Mouse (Mus musculus): Measurements from ENCODE around the gene Coil. TPM values are rescaled to one million over a fixed set of nuclear protein-coding genes. Genes with fewer than 3 reads are reported as not detected.
A peak's percentile ranks its signal among the peaks of the same experiment; 100 is the strongest.
"Not testable (repeated sequence)": the region's sequence is repeated elsewhere in the genome, so short reads cannot be mapped to it uniquely, and the experiment has no call there.

Gene Coil
- total RNA-seq, 2 experiments from 2014 or later = 6.4 to 6.6 TPM

DNA sequence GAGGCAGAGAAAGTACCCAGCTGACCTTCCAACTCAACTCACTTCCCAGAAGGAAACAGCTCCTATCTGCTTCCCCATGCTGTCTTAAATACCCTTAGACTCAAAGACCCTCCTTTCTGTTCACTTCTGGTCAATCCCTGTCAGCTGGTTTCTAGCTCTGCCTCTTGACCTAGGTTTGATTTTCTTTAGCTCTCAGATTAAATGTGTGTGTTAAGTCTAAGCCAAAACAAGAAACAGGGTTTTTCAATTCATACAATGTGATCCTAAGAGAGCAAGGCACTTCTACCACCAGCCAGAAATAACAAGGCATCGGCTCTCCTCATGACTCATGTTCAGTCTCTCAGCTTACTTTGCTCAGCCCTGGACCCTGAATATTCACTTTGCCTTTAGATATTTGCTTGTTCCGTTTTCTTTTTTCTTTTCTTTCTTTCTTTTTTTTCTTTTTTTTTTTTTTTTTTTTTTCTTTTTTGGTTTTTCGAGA, 3.1 kb upstream of the Coil start, which contains the start of gene Elobl:
TSS of gene Elobl (minus strand) at position 51 of the 481 bp plus-strand sequence.
- no peak for ATAC-seq (ENCODE audit: poor library complexity, severe bottlenecking)

DNA sequence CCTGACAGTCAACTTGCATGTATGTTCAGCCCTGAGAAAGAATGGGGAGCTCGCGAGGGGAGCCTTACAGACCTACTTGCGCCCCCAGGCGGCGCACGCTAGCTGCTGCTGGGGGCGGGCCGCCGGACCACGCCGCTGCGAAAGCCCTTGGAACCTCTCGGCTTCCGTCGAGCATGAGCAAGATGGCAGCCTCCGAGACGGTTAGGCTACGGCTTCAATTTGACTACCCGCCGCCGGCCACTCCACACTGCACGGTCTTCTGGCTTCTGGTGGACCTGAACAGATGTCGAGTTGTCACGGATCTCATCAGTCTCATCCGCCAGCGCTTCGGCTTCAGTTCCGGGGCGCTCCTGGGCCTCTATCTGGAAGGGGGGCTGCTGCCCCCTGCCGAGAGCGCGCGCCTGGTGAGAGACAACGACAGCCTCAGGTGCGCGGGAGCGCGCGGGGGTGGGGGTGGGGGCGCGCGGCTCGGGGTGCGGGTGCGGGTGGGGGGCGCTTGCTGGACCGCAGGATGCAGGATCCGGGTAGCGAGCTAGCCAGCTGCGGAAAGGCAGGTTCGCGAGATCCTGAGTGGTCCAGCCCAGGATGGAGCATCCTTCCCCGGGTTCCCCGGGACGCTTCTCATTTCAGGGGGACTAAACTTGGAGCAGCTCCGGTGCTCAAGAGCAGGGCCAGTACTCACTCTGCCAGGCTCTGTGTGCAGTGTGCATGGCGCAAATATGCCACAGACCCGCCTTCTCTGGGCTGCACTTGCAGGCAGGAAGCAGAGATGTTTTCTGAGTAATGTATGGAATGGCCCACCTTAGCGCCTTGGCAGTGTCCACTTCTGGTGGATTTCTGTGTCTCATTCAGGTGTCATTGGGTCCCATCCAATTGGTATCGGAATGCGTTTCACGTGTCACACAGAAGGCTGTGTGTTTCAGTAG, 4.0 kb downstream of the Coil start:
- peak; percentile 99 for ATAC-seq (ENCODE audit: poor library complexity, severe bottlenecking)

DNA sequence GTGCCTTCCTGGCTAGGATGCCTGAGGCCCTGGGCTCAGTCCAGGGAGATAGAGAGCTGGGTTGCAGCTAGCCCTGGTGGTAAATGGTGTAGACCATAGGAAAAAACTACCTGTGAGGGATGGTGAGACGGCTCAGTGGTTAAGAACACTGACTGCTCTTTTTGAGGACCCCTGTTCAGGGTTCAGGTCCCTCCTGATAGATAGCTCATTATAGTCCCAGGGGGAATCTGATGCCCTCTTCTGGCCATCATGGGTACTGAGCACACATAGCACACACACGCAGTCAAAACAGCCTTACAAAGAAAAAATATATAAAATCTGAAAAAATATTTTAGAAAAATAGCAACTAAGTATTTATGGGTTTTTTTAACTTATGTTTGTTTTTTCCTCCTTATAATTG, 6.3 kb downstream of the Coil start:
- ATAC-seq (ENCODE audit: poor library complexity, severe bottlenecking) = no peak

GRCm38 (mm10) chr11:88977188-88977587, 7.1 kb downstream of the Coil start:
- no peak for ATAC-seq (ENCODE audit: poor library complexity, severe bottlenecking)

DNA sequence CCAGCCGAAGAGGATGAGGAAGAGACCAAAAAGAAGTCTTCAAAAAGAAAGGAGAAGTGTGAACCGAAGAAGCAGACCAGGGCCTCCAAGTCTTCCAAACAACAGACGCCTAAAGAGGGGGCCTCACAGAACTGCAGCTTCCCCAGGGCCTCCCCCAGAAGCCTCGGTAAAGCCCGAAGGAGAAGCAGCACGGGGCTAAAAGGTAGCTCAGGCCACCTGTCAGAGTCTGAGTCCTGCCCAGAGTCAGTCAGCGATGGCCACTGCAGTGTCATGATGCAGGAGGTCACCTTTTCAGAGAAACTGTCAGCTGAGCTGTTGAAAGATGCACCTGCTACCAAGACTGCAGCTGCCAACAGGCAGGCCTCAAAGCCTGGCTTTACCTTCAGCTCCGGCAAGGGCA, 11.3 kb downstream of the Coil start:
- ATAC-seq (ENCODE audit: poor library complexity, severe bottlenecking) = no peak

DNA sequence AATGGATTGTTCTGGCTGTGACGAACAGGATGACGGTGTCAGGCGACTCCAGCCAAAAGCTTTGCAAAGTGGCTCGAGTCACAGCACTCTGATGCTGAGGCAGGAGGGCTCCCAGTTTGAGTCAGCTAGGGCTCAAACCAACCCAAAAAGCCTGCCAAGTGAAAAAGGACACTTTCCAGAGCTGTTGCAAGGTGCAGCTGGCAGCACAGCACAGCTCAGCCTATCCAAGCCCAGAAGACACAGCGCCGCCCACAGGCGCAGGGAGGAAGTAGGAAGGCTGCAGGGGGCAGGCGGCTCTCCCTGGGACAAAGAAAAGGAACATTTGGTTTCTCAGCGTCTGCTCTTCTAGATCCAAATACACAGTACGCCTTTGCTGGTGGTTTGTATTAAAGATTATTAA, 16.6 kb downstream of the Coil start:
- ATAC-seq (ENCODE audit: poor library complexity, severe bottlenecking) = no peak

DNA sequence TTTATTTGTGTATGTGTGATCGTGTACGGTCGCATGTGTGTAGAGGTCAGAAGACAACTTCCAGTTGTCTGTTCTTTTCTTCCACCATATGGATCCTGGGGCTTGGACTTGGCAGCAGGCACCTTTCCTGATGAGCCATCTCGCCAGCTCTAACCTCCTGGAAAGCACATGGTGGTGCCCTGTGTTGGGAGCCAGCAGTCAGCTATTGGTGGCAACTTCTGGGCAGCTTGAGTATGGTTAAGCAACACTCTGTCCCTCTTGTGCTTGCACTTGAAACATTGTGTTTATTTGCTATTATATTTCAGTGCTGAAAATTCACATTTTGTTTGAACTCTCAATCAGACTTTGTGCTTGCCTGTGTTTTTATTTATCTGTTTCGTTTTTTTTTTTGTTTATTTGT, 18.9 kb downstream of the Coil start:
- ATAC-seq (ENCODE audit: poor library complexity, severe bottlenecking) = no peak

DNA sequence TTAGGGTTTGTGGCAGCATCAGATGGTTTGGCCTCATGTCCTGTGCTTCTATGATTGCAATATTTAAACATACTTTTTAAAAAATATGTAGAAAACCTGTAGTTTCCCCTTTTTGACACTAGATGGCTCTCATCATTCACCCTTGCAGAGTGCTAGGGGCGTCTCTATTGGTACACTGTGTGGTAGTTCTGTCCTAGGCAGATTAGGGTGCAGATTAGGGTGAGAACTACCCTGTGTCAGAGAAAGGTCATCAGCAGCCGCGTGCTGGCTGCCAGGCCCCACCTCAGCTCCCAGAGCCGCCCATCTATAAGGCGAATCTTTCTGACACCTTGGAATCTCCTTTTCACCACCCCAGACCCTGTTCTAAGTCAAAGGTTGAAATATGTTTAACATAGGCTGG, 19.5 kb downstream of the Coil start:
- ATAC-seq (ENCODE audit: poor library complexity, severe bottlenecking) = peak; percentile 81

GRCm38 (mm10) chr11:88993186-88993585, 23.1 kb downstream of the Coil start:
- no peak for ATAC-seq (ENCODE audit: poor library complexity, severe bottlenecking)

GRCm38 (mm10) chr11:88993625-88994024, 23.6 kb downstream of the Coil start:
- ATAC-seq (ENCODE audit: poor library complexity, severe bottlenecking) = peak; percentile 94

GRCm38 (mm10) chr11:88994492-88994891, 24.4 kb downstream of the Coil start:
- ATAC-seq (ENCODE audit: poor library complexity, severe bottlenecking) = no peak

DNA sequence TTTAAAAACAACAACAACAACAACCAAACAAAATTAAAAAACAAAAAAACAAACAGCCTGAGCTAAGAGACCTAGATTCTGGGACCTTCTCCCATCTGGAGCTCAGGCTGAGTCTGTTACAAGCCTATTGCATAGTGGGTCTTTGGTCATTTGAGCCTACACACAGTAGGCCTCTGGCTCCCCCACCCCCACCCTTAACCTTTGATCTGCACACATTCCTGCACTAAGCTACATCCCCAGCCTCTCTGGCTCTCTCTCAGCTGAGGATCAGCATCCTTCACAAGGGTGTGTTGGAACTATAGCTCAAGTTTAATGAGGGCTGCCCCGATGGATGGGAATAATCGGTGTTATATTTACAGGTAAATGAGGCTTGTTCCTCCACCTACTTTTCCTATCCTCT, 25.6 kb downstream of the Coil start:
- ATAC-seq (ENCODE audit: poor library complexity, severe bottlenecking) = no peak

DNA sequence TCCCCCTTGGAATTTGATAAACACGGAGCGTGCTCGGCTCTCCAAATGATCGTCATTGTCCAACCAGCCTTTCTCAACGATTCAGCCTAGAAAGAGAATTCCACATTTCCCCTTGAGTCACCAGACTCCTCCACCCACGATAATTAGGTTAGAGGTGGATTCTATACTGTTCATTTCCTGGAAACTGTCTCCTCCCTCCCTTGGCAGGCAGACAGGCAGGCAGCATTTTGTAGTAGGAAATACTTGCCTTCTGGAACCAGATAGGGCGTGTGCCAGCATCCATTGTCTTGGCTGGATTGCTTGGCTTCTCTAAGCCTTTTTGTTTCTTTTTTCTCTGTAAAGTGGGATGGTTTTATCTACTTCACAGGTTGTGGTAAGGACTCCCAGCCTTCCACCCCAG, 26.4 kb downstream of the Coil start:
- ATAC-seq (ENCODE audit: poor library complexity, severe bottlenecking) = no peak

- not testable (repeated sequence) for ATAC-seq (ENCODE audit: poor library complexity, severe bottlenecking)
Measured at GRCm38 (mm10) chr11:88997343-88997742, 27.3 kb downstream of the Coil start.

GRCm38 (mm10) chr11:88998406-88998805, 28.4 kb downstream of the Coil start:
- no peak for ATAC-seq (ENCODE audit: poor library complexity, severe bottlenecking)

DNA sequence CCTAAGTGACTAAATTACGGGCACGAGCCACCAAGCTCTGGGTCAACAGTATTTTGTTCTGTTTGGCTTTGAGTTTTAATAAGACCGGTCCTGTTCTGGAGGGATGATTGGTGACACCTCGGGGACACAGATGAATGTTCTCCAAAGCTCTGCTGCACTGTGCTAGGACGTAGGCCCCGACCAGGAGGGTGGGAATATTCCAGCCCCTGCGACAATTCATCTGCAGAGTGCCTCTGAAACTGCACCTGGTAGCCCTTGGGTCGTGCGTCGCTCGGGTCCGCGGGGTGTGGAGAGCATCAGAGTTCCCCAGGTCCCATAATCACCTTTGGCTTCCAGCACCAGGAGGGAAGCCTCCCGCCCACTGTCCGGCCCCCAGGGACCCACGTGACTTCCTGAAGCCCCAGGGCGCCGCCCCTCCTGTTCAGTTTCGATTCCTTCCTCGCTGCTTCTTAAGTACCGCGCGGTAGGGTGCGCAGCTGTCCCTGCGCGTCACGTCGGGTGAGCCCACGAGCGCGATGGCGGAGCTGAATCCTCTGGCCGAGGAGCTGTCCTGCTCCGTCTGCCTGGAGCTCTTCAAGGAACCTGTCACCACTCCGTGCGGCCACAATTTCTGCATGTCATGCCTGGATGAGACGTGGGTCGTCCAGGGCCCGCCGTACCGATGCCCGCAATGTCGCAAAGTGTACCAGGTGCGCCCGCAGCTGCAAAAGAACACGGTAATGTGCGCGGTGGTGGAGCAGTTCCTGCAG, 29.1 kb downstream of the Coil start, which contains the start of gene Trim25:
TSS of gene Trim25 (plus strand) at position 403 of the 749 bp plus-strand sequence.
- ATAC-seq (ENCODE audit: poor library complexity, severe bottlenecking) = peak; percentile 89

DNA sequence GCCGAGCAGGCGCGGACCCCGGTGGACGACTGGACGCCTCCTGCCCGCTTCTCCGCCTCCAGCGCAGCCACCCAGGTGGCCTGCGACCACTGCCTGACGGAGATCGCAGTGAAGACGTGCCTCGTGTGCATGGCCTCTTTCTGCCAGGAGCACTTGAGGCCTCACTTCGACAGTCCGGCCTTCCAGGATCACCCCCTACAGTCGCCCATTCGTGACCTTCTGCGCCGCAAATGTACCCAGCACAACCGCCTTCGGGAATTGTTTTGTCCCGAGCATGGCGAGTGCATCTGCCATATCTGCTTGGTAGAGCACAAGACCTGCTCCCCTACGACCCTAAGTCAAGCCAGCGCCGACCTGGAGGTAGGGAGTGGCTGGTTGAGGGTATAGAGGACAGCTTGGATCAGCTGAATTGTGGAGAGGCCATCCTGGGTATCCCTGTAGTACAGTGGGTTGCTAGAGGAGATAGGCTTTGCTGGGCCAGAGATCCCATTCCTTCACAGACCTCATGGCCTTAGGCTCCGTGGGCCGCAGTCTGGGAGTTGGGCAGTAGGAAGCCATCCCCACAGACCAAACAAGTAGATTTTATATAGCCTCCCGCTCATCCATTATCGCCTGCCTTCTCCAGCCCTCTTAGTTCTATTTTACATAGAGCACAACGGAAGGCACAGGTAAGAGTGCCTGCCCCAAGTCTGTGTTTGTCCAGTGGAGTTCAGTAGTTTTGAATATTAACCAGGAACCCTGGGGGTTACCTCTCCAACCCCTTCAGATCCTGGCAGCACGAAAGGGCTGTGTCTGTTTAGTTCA, 29.9 kb downstream of the Coil start:
- ATAC-seq (ENCODE audit: poor library complexity, severe bottlenecking) = no peak

GRCm38 (mm10) chr11:89000527-89000819, 30.4 kb downstream of the Coil start:
- no peak for ATAC-seq (ENCODE audit: poor library complexity, severe bottlenecking)

DNA sequence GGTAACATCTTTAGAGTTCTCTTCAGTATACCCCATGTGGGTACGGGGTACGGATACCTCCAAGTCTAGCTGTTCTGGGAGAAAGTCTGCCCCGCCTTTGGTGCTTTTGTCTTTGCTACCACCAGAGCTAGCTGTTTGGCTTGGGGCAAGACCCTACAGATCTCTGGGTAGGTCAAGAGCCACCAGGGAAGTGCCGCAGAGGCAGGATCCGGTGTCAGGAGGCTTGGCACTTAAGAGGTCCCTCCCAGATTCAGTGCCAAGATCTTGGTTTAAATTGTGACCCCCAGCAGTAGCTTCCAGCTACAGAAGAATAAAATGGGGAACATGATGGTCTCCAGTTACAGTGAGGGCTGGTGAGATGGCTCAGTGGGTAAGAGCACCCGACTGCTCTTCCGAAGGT, 31.5 kb downstream of the Coil start:
- no peak for ATAC-seq (ENCODE audit: poor library complexity, severe bottlenecking)

GRCm38 (mm10) chr11:89002068-89002467, 32.0 kb downstream of the Coil start:
- no peak for ATAC-seq (ENCODE audit: poor library complexity, severe bottlenecking)

GRCm38 (mm10) chr11:89002621-89003020, 32.6 kb downstream of the Coil start:
- ATAC-seq (ENCODE audit: poor library complexity, severe bottlenecking) = no peak
